Mouse (Mus musculus): ENCODE results near the gene Dcst1. TPM values are rescaled to one million over a fixed set of nuclear protein-coding genes. Genes with fewer than 3 reads are reported as not detected.

The Dcst1 gene
- total and polyA plus RNA-seq, 2 experiments from 2014 or later, result 0.29 to 0.50 TPM

- no peaks in the 10 kb centered on the region for H3K36me3 ChIP-seq (replicated peaks; ENCODE audit: control insufficient read depth, insufficient read depth, low read length)
- peak overlapping the region; percentile 43 for H3K9ac ChIP-seq (replicated peaks; ENCODE audit: low read depth, low read length)
- DNase-seq (ENCODE audit: low spot score), result no peak
- 4% methylated on average over 14 of the region's 14 CpGs for WGBS
- H3K27ac ChIP-seq (ENCODE audit: low read depth), result no peak overlapping the region
- no peaks in the 10 kb centered on the region for H3K9me3 ChIP-seq (replicated peaks; ENCODE audit: control insufficient read depth, low read length)
- H3K4me2 ChIP-seq (ENCODE audit: low read depth, low read length), result peak overlapping the region; percentile 91
- H3K4me1 ChIP-seq (ENCODE audit: control insufficient read depth, insufficient read depth), result peaks cover 29% of the 10 kb centered on the region
- peaks cover 71% of the 10 kb centered on the region for H3K27me3 ChIP-seq (ENCODE audit: control insufficient read depth, insufficient read depth, low read length)
- no peak for ATAC-seq (ENCODE audit: insufficient read depth, low read depth)
- no peak for TF ChIP-seq CTCF (IDR thresholded peaks at IDR 0.05; ENCODE audit: low read depth)
- TF ChIP-seq EP300 (IDR thresholded peaks at IDR 0.05; ENCODE audit: low read depth), result no peak
- peak overlapping the region; percentile 58 for H3K4me3 ChIP-seq (ENCODE audit: low read depth, low read length)
Observed at GRCm38 (mm10) chr3:89322131-89322500, 42.9 kb downstream of the Dcst1 start.

- no peak for DNase-seq (ENCODE audit: low spot score)
- ATAC-seq (ENCODE audit: insufficient read depth, low read depth), result no peak
- no peak for TF ChIP-seq CTCF (IDR thresholded peaks at IDR 0.05; ENCODE audit: low read depth)
- no peak for TF ChIP-seq EP300 (IDR thresholded peaks at IDR 0.05; ENCODE audit: low read depth)
- no peak overlapping the region for H3K27ac ChIP-seq (ENCODE audit: low read depth)
- peak overlapping the region; percentile 91 for H3K4me2 ChIP-seq (ENCODE audit: low read depth, low read length)
- no peaks in the 10 kb centered on the region for H3K9me3 ChIP-seq (replicated peaks; ENCODE audit: control insufficient read depth, low read length)
- H3K4me3 ChIP-seq (ENCODE audit: low read depth, low read length), result peak overlapping the region; percentile 58
- no peaks in the 10 kb centered on the region for H3K36me3 ChIP-seq (replicated peaks; ENCODE audit: control insufficient read depth, insufficient read depth, low read length)
- under 1% methylated on average over 63 of the region's 66 CpGs for WGBS
- H3K9ac ChIP-seq (replicated peaks; ENCODE audit: low read depth, low read length), result no peak overlapping the region
- H3K4me1 ChIP-seq (ENCODE audit: control insufficient read depth, insufficient read depth), result peaks cover 30% of the 10 kb centered on the region
- H3K27me3 ChIP-seq (ENCODE audit: control insufficient read depth, insufficient read depth, low read length), result peaks cover 75% of the 10 kb centered on the region
Observed at GRCm38 (mm10) chr3:89321183-89322130, 43.6 kb downstream of the Dcst1 start.

DNA sequence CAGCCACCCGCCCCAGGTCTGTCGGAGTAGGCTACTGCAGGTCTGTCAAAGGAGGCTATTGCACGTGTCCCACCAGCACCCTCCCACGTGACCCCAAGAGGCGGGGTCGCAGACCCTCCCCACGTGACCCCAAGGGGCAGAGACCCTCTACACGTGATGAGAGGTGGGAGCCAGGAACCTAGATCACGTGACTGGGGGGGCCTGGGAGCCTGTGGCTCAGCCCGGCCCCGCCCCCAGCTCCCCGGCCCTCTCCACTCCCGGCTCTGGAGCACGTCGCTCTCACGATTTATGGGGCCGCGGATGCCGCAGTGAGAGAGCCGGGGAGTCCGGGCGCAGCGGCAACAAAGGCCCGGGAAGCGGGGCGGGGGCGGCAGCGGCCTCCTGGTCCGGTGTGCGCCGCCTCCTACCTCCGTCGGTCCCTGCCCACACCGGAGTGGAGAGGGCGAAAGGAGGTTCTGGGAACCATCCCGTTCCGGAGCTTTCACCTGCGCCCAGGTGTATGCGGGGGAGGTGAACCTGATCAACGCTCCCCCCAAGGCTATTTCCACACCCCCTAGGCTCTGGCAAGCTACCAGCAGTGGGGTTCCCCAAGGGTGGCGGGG, 44.4 kb downstream of the Dcst1 start:
- H3K36me3 ChIP-seq (replicated peaks; ENCODE audit: control insufficient read depth, insufficient read depth, low read length), result no peaks in the 10 kb centered on the region
- under 1% methylated on average over 34 of the region's 41 CpGs for WGBS
- H3K4me3 ChIP-seq (ENCODE audit: low read depth, low read length), result peak overlapping the region; percentile 58
- no peaks in the 10 kb centered on the region for H3K9me3 ChIP-seq (replicated peaks; ENCODE audit: control insufficient read depth, low read length)
- H3K4me1 ChIP-seq (ENCODE audit: control insufficient read depth, insufficient read depth), result peaks cover 38% of the 10 kb centered on the region
- H3K27ac ChIP-seq (ENCODE audit: low read depth), result no peak overlapping the region
- no peak overlapping the region; the same call in 1 of the 2 replicates for H3K9ac ChIP-seq (replicated peaks; ENCODE audit: low read depth, low read length)
- ATAC-seq (ENCODE audit: insufficient read depth, low read depth) (0 out of 2 replicates have a peak, but pooled peaks have one; percentile 2), DNase-seq (ENCODE audit: low spot score) (no peak)
- peaks cover 81% of the 10 kb centered on the region for H3K27me3 ChIP-seq (ENCODE audit: control insufficient read depth, insufficient read depth, low read length)
- H3K4me2 ChIP-seq (ENCODE audit: low read depth, low read length), result peak overlapping the region; percentile 91
- TF ChIP-seq EP300 (IDR thresholded peaks at IDR 0.05; ENCODE audit: low read depth) (no peak), CTCF (IDR thresholded peaks at IDR 0.05; ENCODE audit: low read depth) (no peak)

DNA sequence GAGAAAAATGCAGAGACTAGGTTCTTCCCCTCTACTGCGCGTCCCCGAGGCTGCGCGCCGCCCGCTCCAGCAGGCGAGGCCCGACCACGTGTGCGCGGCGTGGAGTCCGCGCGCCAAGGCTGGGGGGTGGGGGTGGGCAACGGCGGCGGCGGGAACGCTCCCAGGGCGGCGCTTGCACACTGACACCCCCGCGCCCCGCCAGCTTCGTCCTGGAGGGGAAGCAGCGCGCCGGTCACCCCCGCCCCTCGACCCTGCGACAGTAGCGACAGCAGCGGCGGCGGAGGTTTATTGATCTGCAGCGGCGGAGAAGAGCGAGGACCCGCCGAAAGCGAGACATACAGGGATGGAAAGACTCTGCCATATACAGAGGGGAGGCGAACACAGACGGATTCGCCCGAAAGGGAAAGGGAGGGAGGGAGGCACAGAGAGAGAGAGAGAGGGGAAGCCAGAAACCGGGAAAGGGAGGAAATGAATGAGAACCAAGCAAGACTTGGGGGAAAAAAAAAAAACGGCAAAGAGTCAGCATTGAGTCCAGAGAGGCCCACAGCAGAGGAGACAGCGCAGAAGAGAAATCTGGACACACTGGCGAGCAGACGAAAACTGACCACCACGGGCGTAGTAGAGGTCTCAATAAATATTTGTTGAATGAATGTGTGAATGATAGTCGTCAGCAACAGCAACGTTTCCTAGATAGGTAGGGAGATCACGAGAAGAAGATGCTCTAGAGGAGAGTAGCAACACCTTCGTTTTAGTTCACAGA, 45.3 kb downstream of the Dcst1 start:
- Histone ChIP-seq H3K27ac (ENCODE audit: low read depth) (no peak overlapping the region), H3K4me1 (ENCODE audit: control insufficient read depth, insufficient read depth) (peaks cover 45% of the 10 kb centered on the region), H3K9me3 (replicated peaks; ENCODE audit: control insufficient read depth, low read length) (no peaks in the 10 kb centered on the region), H3K4me3 (ENCODE audit: low read depth, low read length) (peak overlapping the region; percentile 58), H3K9ac (replicated peaks; ENCODE audit: low read depth, low read length) (no peak overlapping the region), H3K4me2 (ENCODE audit: low read depth, low read length) (peak overlapping the region; percentile 91), H3K27me3 (ENCODE audit: control insufficient read depth, insufficient read depth, low read length) (peaks cover 82% of the 10 kb centered on the region), H3K36me3 (replicated peaks; ENCODE audit: control insufficient read depth, insufficient read depth, low read length) (no peaks in the 10 kb centered on the region)
- DNase-seq (ENCODE audit: low spot score), result no peak
- no peak for ATAC-seq (ENCODE audit: insufficient read depth, low read depth)
- 3% methylated on average over 53 of the region's 58 CpGs for WGBS
- no peak for TF ChIP-seq EP300 (IDR thresholded peaks at IDR 0.05; ENCODE audit: low read depth)
- no peak for TF ChIP-seq CTCF (IDR thresholded peaks at IDR 0.05; ENCODE audit: low read depth)

DNA sequence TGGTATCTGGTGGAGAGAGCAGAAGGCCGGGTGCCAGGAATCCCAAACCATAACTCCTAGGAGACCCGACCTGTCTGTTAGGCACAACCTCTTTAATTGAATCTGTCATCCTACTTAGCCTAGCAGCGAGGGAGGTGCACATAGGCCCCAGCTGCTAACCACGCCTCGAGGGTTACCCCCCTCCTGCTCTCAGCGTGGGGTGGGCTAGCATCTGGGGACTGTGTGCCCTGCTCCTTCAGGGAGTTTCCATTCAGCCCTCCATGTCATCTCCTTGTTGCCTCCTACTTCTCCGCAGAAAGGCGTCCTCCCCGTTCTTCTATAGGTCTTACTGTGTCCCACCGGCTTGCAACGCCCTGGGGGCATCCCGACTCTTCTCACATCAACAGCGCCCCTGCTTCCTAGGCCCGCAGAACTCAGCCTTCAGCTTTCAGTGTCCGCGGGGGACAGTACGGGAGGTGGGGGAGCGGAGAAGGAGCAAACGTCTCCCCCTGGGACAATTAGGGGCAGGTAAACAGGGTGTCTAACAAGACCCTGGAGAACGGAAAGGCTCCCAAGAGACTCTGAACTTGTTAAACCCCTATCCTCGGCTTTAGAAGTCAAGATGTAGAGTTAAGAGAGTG, 46.0 kb downstream of the Dcst1 start:
- H3K9ac ChIP-seq (replicated peaks; ENCODE audit: low read depth, low read length), result no peak overlapping the region
- no peak overlapping the region for H3K27ac ChIP-seq (ENCODE audit: low read depth)
- ATAC-seq (ENCODE audit: insufficient read depth, low read depth) (no peak), DNase-seq (ENCODE audit: low spot score) (no peak)
- peaks cover 80% of the 10 kb centered on the region for H3K27me3 ChIP-seq (ENCODE audit: control insufficient read depth, insufficient read depth, low read length)
- peaks cover 50% of the 10 kb centered on the region for H3K4me1 ChIP-seq (ENCODE audit: control insufficient read depth, insufficient read depth)
- no peaks in the 10 kb centered on the region for H3K9me3 ChIP-seq (replicated peaks; ENCODE audit: control insufficient read depth, low read length)
- 16% methylated on average over 21 of the region's 21 CpGs for WGBS
- H3K36me3 ChIP-seq (replicated peaks; ENCODE audit: control insufficient read depth, insufficient read depth, low read length), result no peaks in the 10 kb centered on the region
- peak overlapping the region; percentile 58 for H3K4me3 ChIP-seq (ENCODE audit: low read depth, low read length)
- TF ChIP-seq CTCF (IDR thresholded peaks at IDR 0.05; ENCODE audit: low read depth) (no peak), EP300 (IDR thresholded peaks at IDR 0.05; ENCODE audit: low read depth) (no peak)
- H3K4me2 ChIP-seq (ENCODE audit: low read depth, low read length), result peak overlapping the region; percentile 91

Data from heart, postnatal 0 days (tissue).